Mouse (Mus musculus) C2C12 (cell line): ENCODE results near the gene Socs7.

Source experiments
- CTCF ChIP-seq: IDR thresholded peaks from one replicate; pipeline ENCODE4 v1.5.1; 2011; ENCODE audit not compliant: control insufficient read depth, insufficient read depth, insufficient read length
- USF1 ChIP-seq: IDR thresholded peaks from one replicate; pipeline ENCODE4 v1.6.1; 2011; ENCODE audit warnings: low read depth, mild to moderate bottlenecking, control low read depth, moderate library complexity

DNA sequence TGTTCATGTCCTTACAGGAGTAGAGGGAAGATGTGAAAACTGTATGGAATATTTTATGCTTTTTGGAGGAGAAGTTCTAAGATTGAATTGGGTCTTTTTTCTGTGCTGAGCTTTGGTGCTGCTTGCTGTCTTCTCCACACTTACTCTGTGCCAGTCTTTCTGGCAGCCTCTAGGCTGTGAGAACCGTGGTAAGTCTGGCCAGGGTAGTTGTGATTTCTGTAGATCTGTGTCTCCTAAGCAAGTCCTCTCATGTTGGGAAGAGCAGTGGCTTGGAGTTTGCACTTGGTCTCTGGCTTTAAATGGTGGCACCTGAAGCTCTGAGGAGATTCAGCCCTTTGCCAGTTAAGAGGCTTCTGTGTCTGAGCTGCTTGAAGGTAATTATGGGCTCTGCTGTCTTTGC, 3.2 kb downstream of the Socs7 start:
- TF ChIP-seq CTCF: no peak
- no peak for TF ChIP-seq USF1
